Mouse (Mus musculus) right cerebral cortex, postnatal 14 days (tissue): ENCODE results near the gene Stradb.

ENCODE experiments used
- DNase-seq: peaks from one replicate; pipeline ENCODE4 v3.0.0; 2022

Gene Stradb

GRCm38 (mm10) chr1:58961152-58961893 lies 12.0 kb upstream of the Stradb start:
- no peak for DNase-seq

DNA sequence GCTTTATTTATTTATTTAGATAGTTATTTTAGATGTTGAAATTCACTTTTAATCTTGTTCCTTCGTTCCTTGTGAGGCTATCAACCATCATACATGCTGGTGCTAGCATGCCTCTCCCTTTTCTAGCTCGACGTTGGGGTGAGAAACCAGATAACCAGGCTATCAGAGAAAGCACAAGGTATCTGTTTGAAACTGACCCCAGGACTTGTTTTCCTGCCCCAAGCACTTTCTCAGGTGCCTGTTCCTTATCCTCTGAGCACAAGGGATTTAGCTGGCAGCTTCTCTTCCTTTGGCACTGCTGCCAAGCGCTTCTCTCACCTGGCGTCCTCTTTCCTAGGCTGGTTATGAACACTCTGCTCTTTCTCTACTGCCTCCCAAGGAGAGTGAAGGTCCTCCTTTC lies 10.9 kb upstream of the Stradb start:
- no peak for DNase-seq

- no peak for DNase-seq
These were observed 10.5 kb upstream of the Stradb start for GRCm38 (mm10) chr1:58962865-58963264.

- DNase-seq = no peak
These were observed 5.8 kb upstream of the Stradb start for GRCm38 (mm10) chr1:58967534-58967933.

DNA sequence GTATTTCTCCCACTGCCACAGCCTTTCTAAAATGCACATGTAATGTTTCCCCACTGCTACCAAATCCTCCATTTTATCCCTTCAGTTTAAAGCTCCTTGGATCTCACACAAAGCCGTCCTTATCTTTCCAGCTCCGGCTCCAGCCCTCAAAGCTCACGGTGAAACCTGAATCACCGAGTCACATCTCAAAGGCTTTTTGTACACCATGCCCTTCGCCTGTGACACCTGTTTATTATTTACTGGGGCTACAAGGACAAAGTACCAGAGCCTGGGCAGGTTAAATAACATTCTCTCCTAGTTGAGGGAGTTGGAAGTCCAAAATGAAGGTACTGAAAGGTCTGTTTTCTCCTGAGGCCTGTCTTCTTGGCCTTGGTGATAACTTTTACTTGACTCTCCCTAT lies 3.3 kb upstream of the Stradb start:
- no peak for DNase-seq

- DNase-seq = no peak
These were observed 2.2 kb upstream of the Stradb start for GRCm38 (mm10) chr1:58971097-58971496.

GRCm38 (mm10) chr1:58972851-58973365 lies 414 bp upstream of the Stradb start:
- DNase-seq = no peak

DNA sequence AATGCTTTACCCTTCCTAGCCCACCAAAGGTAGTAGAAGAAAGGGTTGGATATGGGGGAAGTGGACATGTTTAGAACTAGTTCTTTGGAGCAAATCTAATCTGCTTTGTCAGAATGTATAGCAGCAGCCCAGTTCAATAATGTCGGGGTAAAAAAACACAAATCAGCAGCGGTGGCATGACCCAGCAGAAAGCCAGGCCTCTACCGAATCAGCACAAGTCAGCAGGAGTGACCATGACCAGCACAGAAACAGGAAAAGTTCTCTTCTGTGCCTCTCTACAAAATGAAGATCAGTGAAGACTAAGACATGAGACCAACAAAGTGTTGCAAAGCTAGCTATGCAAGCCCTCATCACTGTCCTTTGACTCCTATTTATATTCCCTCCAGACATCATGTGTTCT lies 9.0 kb downstream of the Stradb start:
- DNase-seq = no peak

DNA sequence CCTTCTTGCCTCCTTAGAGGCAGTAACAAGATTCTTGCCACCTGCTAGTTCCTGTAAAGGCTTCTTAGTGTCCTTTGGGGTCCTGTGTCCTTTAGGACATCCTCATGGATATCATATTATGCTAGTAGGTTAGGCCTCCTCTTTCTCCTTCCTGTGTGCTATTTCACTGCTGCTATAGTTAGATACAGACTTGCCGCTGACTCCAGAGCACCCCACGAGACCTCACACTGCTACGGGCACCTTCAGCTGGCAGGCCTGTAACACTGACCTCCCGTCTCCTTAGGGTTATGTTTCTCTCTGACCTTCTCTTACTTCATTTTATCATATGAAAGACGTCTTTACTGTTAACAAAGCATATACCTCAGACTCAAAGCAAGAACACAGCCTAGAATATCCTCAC lies 11.3 kb downstream of the Stradb start:
- DNase-seq = no peak

GRCm38 (mm10) chr1:58993144-58993543 lies 19.8 kb downstream of the Stradb start:
- DNase-seq = no peak

GRCm38 (mm10) chr1:58993723-58994122 lies 20.4 kb downstream of the Stradb start:
- no peak for DNase-seq

DNA sequence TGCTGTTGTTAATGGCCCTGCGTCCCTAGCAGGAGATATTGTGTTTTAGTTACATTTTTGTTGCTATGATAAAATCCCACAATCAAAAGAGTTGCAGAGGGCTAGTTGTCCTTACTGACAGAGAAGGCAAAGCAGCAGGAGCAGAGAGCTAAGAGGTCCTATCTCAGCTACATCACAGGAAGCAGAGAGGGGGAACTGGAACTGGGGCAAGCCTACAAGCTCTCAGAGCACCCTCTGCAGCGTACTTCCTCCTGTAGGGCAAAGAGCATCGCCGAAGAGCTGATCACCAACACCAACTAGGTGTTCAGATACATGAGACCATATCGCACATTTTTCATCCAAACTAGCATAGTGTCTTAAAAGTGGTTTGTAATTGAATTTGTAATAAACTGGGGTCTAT lies 22.0 kb downstream of the Stradb start:
- no peak for DNase-seq

- DNase-seq = no peak
These were observed 35.9 kb downstream of the Stradb start for GRCm38 (mm10) chr1:59009250-59009649.

DNA sequence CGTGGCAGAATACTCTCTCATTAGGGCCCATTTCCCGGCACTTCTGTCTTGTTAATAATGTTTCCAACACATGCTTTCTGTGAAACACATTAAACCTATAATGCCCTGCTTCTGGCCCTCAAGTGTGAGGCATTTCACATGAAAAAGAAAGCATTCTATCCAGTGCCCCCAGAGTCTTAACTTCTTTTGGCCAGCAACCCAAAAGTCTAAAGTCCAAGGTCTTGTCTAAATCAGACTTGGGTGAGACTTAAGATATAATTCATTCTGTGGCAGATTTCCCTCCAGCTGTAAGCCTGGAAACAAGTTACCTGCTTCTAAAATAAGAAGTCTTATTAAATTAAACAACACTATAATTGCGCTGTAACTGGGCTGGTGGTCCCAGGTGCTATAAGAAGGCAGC lies 48.2 kb downstream of the Stradb start:
- no peak for DNase-seq

DNA sequence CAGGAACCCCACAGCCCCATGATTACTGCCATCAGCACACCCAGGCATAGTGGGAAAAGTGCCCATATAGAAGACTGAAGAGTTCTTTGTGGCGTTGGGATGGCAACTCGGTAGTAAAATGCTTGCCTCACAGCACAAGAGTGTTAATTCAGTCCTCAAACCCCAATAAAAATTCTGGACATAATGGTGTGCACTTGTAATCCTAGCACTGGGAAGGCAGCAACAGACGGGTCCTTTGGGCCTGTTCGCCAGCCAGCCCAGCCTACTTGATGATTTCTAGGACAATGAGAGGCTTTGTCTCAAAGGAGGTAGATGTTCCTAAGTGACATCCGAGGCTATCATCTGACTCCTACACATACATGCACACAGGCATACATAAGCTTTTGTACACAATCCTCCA lies 64.4 kb downstream of the Stradb start:
- DNase-seq = no peak
